Mouse (Mus musculus): Measurements from ENCODE around the gene Gm13283.

DNA sequence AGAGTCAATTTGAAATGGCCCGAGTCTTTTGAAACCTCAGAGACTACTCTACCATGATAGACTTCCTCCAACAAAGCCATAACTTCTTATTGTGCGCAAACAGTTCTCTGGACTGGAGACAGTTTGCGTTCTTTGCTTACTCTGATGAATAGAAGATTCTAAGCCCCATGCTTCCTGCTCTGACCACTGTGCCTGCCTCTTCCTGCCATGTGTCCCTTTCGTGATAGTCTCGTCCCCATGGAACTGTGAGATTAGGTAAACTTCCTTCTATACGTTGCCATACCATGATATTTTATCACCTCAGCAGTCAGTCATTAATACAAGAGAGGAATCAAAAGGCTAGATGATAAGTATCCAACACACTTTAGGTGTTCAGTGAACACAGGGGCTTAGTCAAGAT, 33.2 kb upstream of the Gm13283 start:
- TF ChIP-seq CTCF (IDR thresholded peaks at IDR 0.05; ENCODE audit: control insufficient read depth, insufficient read depth, low read length) (no peak), POLR2A (IDR thresholded peaks at IDR 0.05; ENCODE audit: borderline replicate concordance, control insufficient read depth, low read depth, low read length) (no peak)

All from bone marrow, adult 2 months (tissue).